Mouse (Mus musculus): ENCODE data around the gene Cd164l2. TPM values are rescaled to one million over a fixed set of nuclear protein-coding genes. Genes with fewer than 3 reads are reported as not detected.

Cd164l2 gene
- polyA plus RNA-seq, 2 experiments, result 0.06 TPM; not detected in 1

DNA sequence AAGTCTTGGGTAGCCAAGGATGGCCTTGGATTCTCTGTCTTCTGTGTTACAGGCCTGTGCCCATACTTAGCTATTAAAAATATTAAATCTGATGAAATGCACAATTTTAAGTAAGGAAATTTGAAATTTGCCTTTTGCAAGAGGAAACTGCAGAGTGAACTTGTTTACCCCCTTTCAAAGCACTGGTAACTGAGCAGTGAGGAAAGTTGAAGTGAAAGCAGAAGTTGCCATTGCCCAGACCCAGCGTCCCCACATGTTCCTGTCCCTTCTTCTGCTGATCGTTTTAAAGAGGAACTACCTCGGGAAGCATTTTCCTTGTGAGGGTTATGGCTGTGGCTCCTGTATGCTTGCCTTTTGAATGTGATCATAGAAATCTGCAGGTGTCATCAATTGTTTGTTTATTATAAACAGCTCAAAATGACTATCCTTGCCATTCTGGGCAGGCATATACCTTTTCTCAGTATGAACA is 41.8 kb upstream of the Cd164l2 start:
- DNase-seq (ENCODE audit: low read depth in 3 of 3, low spot score in 3 of 3), result peak in 1 of 3 experiments; percentile 36
- H3K36me3 ChIP-seq (replicated peaks; ENCODE audit: control insufficient read depth, insufficient read depth, low read depth), result no peaks in the 10 kb centered on the region
- no peak overlapping the region for H3K4me3 ChIP-seq (ENCODE audit: insufficient read depth in 1 of 2, low read depth in 2 of 2, low read length in 2 of 2)
- no peaks in the 10 kb centered on the region for H3K9me3 ChIP-seq (ENCODE audit: control insufficient read depth, low read length)
- 15% methylated on average over 3 of the region's 3 CpGs for WGBS (ENCODE audit: insufficient replicate concordance)
- peaks cover 3 to 31% of the 10 kb centered on the region in 2 experiments for H3K4me1 ChIP-seq (replicated peaks; ENCODE audit: control insufficient read depth in 2 of 2, insufficient read depth in 2 of 2, low read length in 1 of 2)
- H3K27ac ChIP-seq, result no peak overlapping the region
- TF ChIP-seq EP300 (IDR thresholded peaks at IDR 0.05; ENCODE audit: low read depth) (no peak), CTCF (IDR thresholded peaks at IDR 0.05; ENCODE audit: low read depth) (no peak)
- ATAC-seq (ENCODE audit: insufficient read depth), result no peak
- H3K4me2 ChIP-seq (ENCODE audit: low read depth), result peak overlapping the region; percentile 9; the same call in 1 of the 2 replicates
- H3K9ac ChIP-seq (replicated peaks), result no peak overlapping the region
- no peaks in the 10 kb centered on the region for H3K27me3 ChIP-seq (ENCODE audit: control insufficient read depth, insufficient read depth, low read length)

DNA sequence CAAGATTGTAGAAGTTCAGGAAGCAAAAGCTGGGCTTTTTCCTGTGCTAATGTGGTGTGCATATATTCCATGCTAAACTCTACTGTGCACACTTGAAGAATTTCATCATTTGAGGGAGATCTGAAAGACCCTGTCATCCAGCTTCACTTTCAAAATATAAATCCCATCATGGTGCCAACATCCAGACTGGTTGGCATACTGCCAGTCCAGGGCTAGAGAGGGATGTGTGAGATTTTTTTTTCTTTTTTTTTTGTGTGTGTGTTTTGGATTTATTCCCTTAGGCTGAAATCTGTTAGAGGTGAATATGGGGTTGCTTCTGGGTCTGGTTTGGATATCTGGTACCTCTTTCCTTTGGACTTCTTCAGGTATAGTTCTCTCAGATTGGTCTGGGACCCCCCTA is 41.3 kb upstream of the Cd164l2 start:
- Histone ChIP-seq H3K36me3 (replicated peaks; ENCODE audit: control insufficient read depth, insufficient read depth, low read depth) (no peaks in the 10 kb centered on the region), H3K9ac (replicated peaks) (no peak overlapping the region), H3K4me1 (replicated peaks; ENCODE audit: control insufficient read depth in 2 of 2, insufficient read depth in 2 of 2, low read length in 1 of 2) (peaks cover 3 to 33% of the 10 kb centered on the region in 2 experiments), H3K27me3 (ENCODE audit: control insufficient read depth, insufficient read depth, low read length) (no peaks in the 10 kb centered on the region), H3K9me3 (ENCODE audit: control insufficient read depth, low read length) (no peaks in the 10 kb centered on the region), H3K27ac (no peak overlapping the region), H3K4me3 (ENCODE audit: insufficient read depth in 1 of 2, low read depth in 2 of 2, low read length in 2 of 2) (no peak overlapping the region), H3K4me2 (ENCODE audit: low read depth) (no peak overlapping the region; the same call in 1 of the 2 replicates)
- TF ChIP-seq EP300 (IDR thresholded peaks at IDR 0.05; ENCODE audit: low read depth) (no peak), CTCF (IDR thresholded peaks at IDR 0.05; ENCODE audit: low read depth) (no peak)
- DNase-seq (ENCODE audit: low read depth in 3 of 3, low spot score in 3 of 3) (no peak), ATAC-seq (ENCODE audit: insufficient read depth) (no peak)

DNA sequence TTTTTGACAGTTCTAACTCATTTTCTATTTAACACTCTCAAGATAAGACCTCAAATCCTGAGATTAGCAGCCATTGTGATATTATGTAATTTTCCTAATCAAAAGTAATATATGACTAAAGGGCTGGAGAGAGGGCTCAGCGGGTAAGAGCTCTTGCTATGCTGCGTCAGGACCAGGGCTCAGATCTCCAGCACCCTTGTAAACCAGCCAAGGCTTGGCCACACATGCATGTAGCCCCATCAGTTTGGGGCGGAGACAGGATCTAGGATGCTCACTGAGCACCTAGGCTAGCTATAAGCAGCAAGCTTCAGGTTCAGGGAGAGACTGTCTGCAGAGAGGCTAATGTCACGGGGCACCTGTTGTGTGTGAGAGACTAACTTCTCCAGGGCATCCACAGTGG is 39.5 kb upstream of the Cd164l2 start:
- H3K4me1 ChIP-seq (replicated peaks; ENCODE audit: control insufficient read depth in 2 of 2, insufficient read depth in 2 of 2, low read length in 1 of 2), result peaks cover 3 to 36% of the 10 kb centered on the region in 2 experiments
- H3K4me3 ChIP-seq (ENCODE audit: insufficient read depth in 1 of 2, low read depth in 2 of 2, low read length in 2 of 2), result no peak overlapping the region
- peaks cover 5% of the 10 kb centered on the region; the same call in 1 of the 2 replicates for H3K36me3 ChIP-seq (replicated peaks; ENCODE audit: control insufficient read depth, insufficient read depth, low read depth)
- H3K9ac ChIP-seq (replicated peaks), result no peak overlapping the region
- WGBS (ENCODE audit: insufficient replicate concordance), result 83% methylated on average over 4 of the region's 4 CpGs
- no peaks in the 10 kb centered on the region for H3K27me3 ChIP-seq (ENCODE audit: control insufficient read depth, insufficient read depth, low read length)
- ATAC-seq (ENCODE audit: insufficient read depth) (no peak), DNase-seq (ENCODE audit: low read depth in 3 of 3, low spot score in 3 of 3) (no peak)
- TF ChIP-seq CTCF (IDR thresholded peaks at IDR 0.05; ENCODE audit: low read depth), result no peak
- no peak for TF ChIP-seq EP300 (IDR thresholded peaks at IDR 0.05; ENCODE audit: low read depth)
- H3K27ac ChIP-seq, result no peak overlapping the region
- H3K9me3 ChIP-seq (ENCODE audit: control insufficient read depth, low read length), result no peaks in the 10 kb centered on the region
- no peak overlapping the region for H3K4me2 ChIP-seq (ENCODE audit: low read depth)

DNA sequence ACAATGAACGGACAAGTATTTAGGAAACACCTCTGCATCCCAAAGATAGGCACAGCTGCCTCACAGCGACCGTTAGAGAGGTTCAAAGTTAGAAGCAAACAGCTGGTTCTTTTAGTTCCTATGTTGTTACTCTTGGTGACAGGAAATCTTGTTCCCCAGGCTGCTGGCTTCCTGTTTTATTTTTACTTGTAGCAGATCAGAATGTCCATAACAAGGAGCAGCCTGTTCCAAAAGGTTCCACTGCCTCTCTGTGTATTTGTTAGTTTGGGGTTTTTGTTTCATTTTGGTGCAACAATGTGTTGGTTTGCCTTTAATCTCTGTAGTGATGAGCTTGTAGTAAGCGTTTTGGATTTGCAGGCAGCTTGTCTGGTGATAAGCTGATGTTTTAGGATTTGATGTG is 37.6 kb upstream of the Cd164l2 start:
- no peaks in the 10 kb centered on the region for H3K27me3 ChIP-seq (ENCODE audit: control insufficient read depth, insufficient read depth, low read length)
- WGBS (ENCODE audit: insufficient replicate concordance), result 10% methylated on average over 4 of the region's 4 CpGs
- H3K9ac ChIP-seq (replicated peaks), result no peak overlapping the region
- H3K4me1 ChIP-seq (replicated peaks; ENCODE audit: control insufficient read depth in 2 of 2, insufficient read depth in 2 of 2, low read length in 1 of 2), result peaks cover 18 to 46% of the 10 kb centered on the region in 2 experiments
- no peak for ATAC-seq (ENCODE audit: insufficient read depth)
- peaks cover 8% of the 10 kb centered on the region for H3K36me3 ChIP-seq (replicated peaks; ENCODE audit: control insufficient read depth, insufficient read depth, low read depth)
- no peak overlapping the region; the same call in 1 of the 2 replicates for H3K27ac ChIP-seq
- no peak for DNase-seq (ENCODE audit: low read depth in 3 of 3, low spot score in 3 of 3)
- no peaks in the 10 kb centered on the region for H3K9me3 ChIP-seq (ENCODE audit: control insufficient read depth, low read length)
- H3K4me2 ChIP-seq (ENCODE audit: low read depth), result 0 out of 2 replicates have a peak overlapping the region, but pooled peaks have one; percentile 22
- no peak for TF ChIP-seq CTCF (IDR thresholded peaks at IDR 0.05; ENCODE audit: low read depth)
- TF ChIP-seq EP300 (IDR thresholded peaks at IDR 0.05; ENCODE audit: low read depth), result 0 out of 2 replicates have a peak, but pooled peaks have one; percentile 22
- no peak overlapping the region for H3K4me3 ChIP-seq (ENCODE audit: insufficient read depth in 1 of 2, low read depth in 2 of 2, low read length in 2 of 2)

DNA sequence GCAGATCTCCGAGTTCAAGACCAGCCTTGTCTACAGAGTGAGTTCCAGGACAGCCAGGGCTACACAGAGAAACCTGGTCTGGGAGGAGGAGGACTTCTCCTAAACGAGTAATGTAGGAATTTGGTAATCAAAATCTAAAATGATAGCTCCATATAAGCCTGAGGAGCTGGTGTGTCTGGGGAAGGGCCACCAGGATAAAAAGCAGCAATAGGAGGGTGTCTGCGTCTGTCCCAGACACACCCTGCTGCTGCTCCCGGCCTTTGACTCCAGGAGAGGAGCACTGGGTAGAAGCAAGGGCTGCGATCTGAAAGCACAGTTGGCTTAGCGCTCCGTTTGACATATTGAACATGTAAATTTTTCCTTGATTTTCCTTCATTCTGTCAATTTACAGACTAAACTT is 36.7 kb upstream of the Cd164l2 start:
- H3K27me3 ChIP-seq (ENCODE audit: control insufficient read depth, insufficient read depth, low read length), result no peaks in the 10 kb centered on the region
- no peak overlapping the region for H3K4me3 ChIP-seq (ENCODE audit: insufficient read depth in 1 of 2, low read depth in 2 of 2, low read length in 2 of 2)
- TF ChIP-seq EP300 (IDR thresholded peaks at IDR 0.05; ENCODE audit: low read depth), result no peak
- TF ChIP-seq CTCF (IDR thresholded peaks at IDR 0.05; ENCODE audit: low read depth), result no peak
- H3K4me2 ChIP-seq (ENCODE audit: low read depth), result no peak overlapping the region; the same call in 1 of the 2 replicates
- H3K4me1 ChIP-seq (replicated peaks; ENCODE audit: control insufficient read depth in 2 of 2, insufficient read depth in 2 of 2, low read length in 1 of 2), result peaks cover 18 to 40% of the 10 kb centered on the region in 2 experiments
- DNase-seq (ENCODE audit: low read depth in 3 of 3, low spot score in 3 of 3) (no peak), ATAC-seq (ENCODE audit: insufficient read depth) (no peak)
- no peak overlapping the region for H3K9ac ChIP-seq (replicated peaks)
- H3K27ac ChIP-seq, result no peak overlapping the region
- 69% methylated on average over 7 of the region's 7 CpGs for WGBS (ENCODE audit: insufficient replicate concordance)
- H3K9me3 ChIP-seq (ENCODE audit: control insufficient read depth, low read length), result no peaks in the 10 kb centered on the region
- peaks cover 8% of the 10 kb centered on the region for H3K36me3 ChIP-seq (replicated peaks; ENCODE audit: control insufficient read depth, insufficient read depth, low read depth)

Measured in liver, embryonic 14.5 days (tissue).